Mouse (Mus musculus) liver, postnatal 0 days (tissue): Measurements from ENCODE around the gene Lrp2.

Source experiments
- CTCF ChIP-seq: sonication (generic); IDR thresholded peaks from 2 replicates; pipeline ENCODE4 v1.5.1; 2016; ENCODE audit warnings: antibody characterized with exemption, low read depth
- EP300 ChIP-seq: IDR thresholded peaks from 2 replicates; pipeline ENCODE4 v1.6.1; 2016; ENCODE audit warnings: antibody characterized with exemption, low read depth, mild to moderate bottlenecking

GRCm38 (mm10) chr2:69530691-69531527 is 55.0 kb downstream of the Lrp2 start:
- TF ChIP-seq CTCF (no peak), EP300 (no peak)
